Mouse (Mus musculus): ENCODE measurements around the gene Mfsd2b. TPM values are rescaled to one million over a fixed set of nuclear protein-coding genes. Genes with fewer than 3 reads are reported as not detected.
"Not testable (repeated sequence)": the region's sequence is repeated elsewhere in the genome, so short reads cannot be mapped to it uniquely, and the experiment has no call there.

Gene Mfsd2b
- polyA plus RNA-seq (2015; fragmentation: Nextera tagmentation; extraction: Ambion mirVana) = 60.8 and 63.3 TPM in 2 replicates

- no peaks in the 10 kb centered on the region for H3K27me3 ChIP-seq (ENCODE audit: control insufficient read depth, insufficient read depth, low read depth, low read length)
- no peaks in the 10 kb centered on the region for H3K9me3 ChIP-seq (replicated peaks; ENCODE audit: control insufficient read depth, low read length)
- peak within 1 kb of the TSS; percentile 99 for H3K27ac ChIP-seq (ENCODE audit: low read length)
- peaks cover 32% of the 10 kb centered on the region for H3K4me1 ChIP-seq (ENCODE audit: control insufficient read depth, low read depth, low read length)
- peak within 1 kb of the TSS; percentile 91 for H3K9ac ChIP-seq (ENCODE audit: low read depth, low read length)
- H3K4me2 ChIP-seq (ENCODE audit: low read depth, low read length) = peak within 1 kb of the TSS; percentile 85
- peak; percentile 86 for ATAC-seq (ENCODE audit: low read depth)
- peaks cover 5% of the 10 kb centered on the region; the same call in 1 of the 2 replicates for H3K36me3 ChIP-seq (ENCODE audit: control insufficient read depth, insufficient read depth)
- WGBS (ENCODE audit: insufficient replicate concordance) = 2% methylated on average over 24 of the region's 24 CpGs
- peak within 1 kb of the TSS; percentile 85 for H3K4me3 ChIP-seq (ENCODE audit: low read depth, low read length)
These were observed at the start of gene Mfsd2b for GRCm38 (mm10) chr12:4874161-4874927. Mfsd2b (minus strand) TSS chr12:4874359.

GRCm38 (mm10) chr12:4917805-4918591, 43.8 kb upstream of the Mfsd2b start:
- H3K9me3 ChIP-seq (replicated peaks; ENCODE audit: control insufficient read depth, low read length) = no peaks in the 10 kb centered on the region
- no peaks in the 10 kb centered on the region for H3K27me3 ChIP-seq (ENCODE audit: control insufficient read depth, insufficient read depth, low read depth, low read length)
- H3K27ac ChIP-seq (ENCODE audit: low read length) = peak overlapping the region; percentile 94
- H3K4me2 ChIP-seq (ENCODE audit: low read depth, low read length) = peak overlapping the region; percentile 73
- ATAC-seq (ENCODE audit: low read depth) = peak; percentile 38
- under 1% methylated on average over 48 of the region's 48 CpGs for WGBS (ENCODE audit: insufficient replicate concordance)
- no peaks in the 10 kb centered on the region for H3K36me3 ChIP-seq (ENCODE audit: control insufficient read depth, insufficient read depth)
- peak overlapping the region; percentile 94 for H3K4me3 ChIP-seq (ENCODE audit: low read depth, low read length)
- H3K4me1 ChIP-seq (ENCODE audit: control insufficient read depth, low read depth, low read length) = peaks cover 15% of the 10 kb centered on the region
- H3K9ac ChIP-seq (ENCODE audit: low read depth, low read length) = peak overlapping the region; percentile 95

GRCm38 (mm10) chr12:4916994-4917804, 43.0 kb upstream of the Mfsd2b start, which contains the start of gene Atad2b:
Atad2b (plus strand) TSS chr12:4917353.
- Histone ChIP-seq H3K9ac (ENCODE audit: low read depth, low read length) (peak within 1 kb of the TSS; percentile 95), H3K27ac (ENCODE audit: low read length) (peak within 1 kb of the TSS; percentile 94), H3K4me1 (ENCODE audit: control insufficient read depth, low read depth, low read length) (peaks cover 15% of the 10 kb centered on the region), H3K36me3 (ENCODE audit: control insufficient read depth, insufficient read depth) (no peaks in the 10 kb centered on the region), H3K4me3 (ENCODE audit: low read depth, low read length) (peak within 1 kb of the TSS; percentile 94), H3K9me3 (replicated peaks; ENCODE audit: control insufficient read depth, low read length) (no peaks in the 10 kb centered on the region), H3K27me3 (ENCODE audit: control insufficient read depth, insufficient read depth, low read depth, low read length) (no peaks in the 10 kb centered on the region), H3K4me2 (ENCODE audit: low read depth, low read length) (peak within 1 kb of the TSS; percentile 74)
- peak; percentile 93 for ATAC-seq (ENCODE audit: low read depth)
- WGBS (ENCODE audit: insufficient replicate concordance) = under 1% methylated on average over 89 of the region's 89 CpGs

- Histone ChIP-seq H3K9ac (ENCODE audit: low read depth, low read length) (no peak overlapping the region), H3K27me3 (ENCODE audit: control insufficient read depth, insufficient read depth, low read depth, low read length) (no peaks in the 10 kb centered on the region), H3K4me2 (ENCODE audit: low read depth, low read length) (no peak overlapping the region), H3K27ac (ENCODE audit: low read length) (no peak overlapping the region), H3K4me3 (ENCODE audit: low read depth, low read length) (no peak overlapping the region), H3K9me3 (replicated peaks; ENCODE audit: control insufficient read depth, low read length) (no peaks in the 10 kb centered on the region), H3K36me3 (ENCODE audit: control insufficient read depth, insufficient read depth) (no peaks in the 10 kb centered on the region), H3K4me1 (ENCODE audit: control insufficient read depth, low read depth, low read length) (peaks cover 7% of the 10 kb centered on the region)
- ATAC-seq (ENCODE audit: low read depth) = no peak
- WGBS (ENCODE audit: insufficient replicate concordance) = 75% methylated on average over 3 of the region's 3 CpGs
These were observed 40.8 kb upstream of the Mfsd2b start for GRCm38 (mm10) chr12:4914944-4915343.

GRCm38 (mm10) chr12:4914441-4914840, 40.3 kb upstream of the Mfsd2b start:
- H3K27me3 ChIP-seq (ENCODE audit: control insufficient read depth, insufficient read depth, low read depth, low read length) = no peaks in the 10 kb centered on the region
- peaks cover 3% of the 10 kb centered on the region for H3K4me1 ChIP-seq (ENCODE audit: control insufficient read depth, low read depth, low read length)
- no peak overlapping the region for H3K4me3 ChIP-seq (ENCODE audit: low read depth, low read length)
- no peak overlapping the region for H3K27ac ChIP-seq (ENCODE audit: low read length)
- H3K36me3 ChIP-seq (ENCODE audit: control insufficient read depth, insufficient read depth) = no peaks in the 10 kb centered on the region
- ATAC-seq (ENCODE audit: low read depth) = no peak
- H3K9me3 ChIP-seq (replicated peaks; ENCODE audit: control insufficient read depth, low read length) = no peaks in the 10 kb centered on the region
- WGBS (ENCODE audit: insufficient replicate concordance) = 77% methylated on average over 3 of the region's 3 CpGs
- H3K9ac ChIP-seq (ENCODE audit: low read depth, low read length) = no peak overlapping the region
- no peak overlapping the region for H3K4me2 ChIP-seq (ENCODE audit: low read depth, low read length)

GRCm38 (mm10) chr12:4911716-4912115, 37.6 kb upstream of the Mfsd2b start:
- peaks cover 7% of the 10 kb centered on the region for H3K4me1 ChIP-seq (ENCODE audit: control insufficient read depth, low read depth, low read length)

GRCm38 (mm10) chr12:4910496-4910895, 36.3 kb upstream of the Mfsd2b start:
- H3K9ac ChIP-seq (ENCODE audit: low read depth, low read length); H3K4me2 ChIP-seq (ENCODE audit: low read depth, low read length); ATAC-seq (ENCODE audit: low read depth); H3K4me3 ChIP-seq (ENCODE audit: low read depth, low read length); H3K27ac ChIP-seq (ENCODE audit: low read length); H3K9me3 ChIP-seq (replicated peaks; ENCODE audit: control insufficient read depth, low read length); H3K27me3 ChIP-seq (ENCODE audit: control insufficient read depth, insufficient read depth, low read depth, low read length); H3K36me3 ChIP-seq (ENCODE audit: control insufficient read depth, insufficient read depth): not testable (repeated sequence)
- WGBS (ENCODE audit: insufficient replicate concordance) = 85% methylated on average over 1 of the region's 1 CpGs
- peaks cover 17% of the 10 kb centered on the region for H3K4me1 ChIP-seq (ENCODE audit: control insufficient read depth, low read depth, low read length)

More at GRCm38 (mm10) chr12:4911716-4912115, 37.6 kb upstream of the Mfsd2b start:
- Histone ChIP-seq H3K4me2 (ENCODE audit: low read depth, low read length) (no peak overlapping the region), H3K9me3 (replicated peaks; ENCODE audit: control insufficient read depth, low read length) (no peaks in the 10 kb centered on the region), H3K36me3 (ENCODE audit: control insufficient read depth, insufficient read depth) (no peaks in the 10 kb centered on the region), H3K4me3 (ENCODE audit: low read depth, low read length) (no peak overlapping the region), H3K9ac (ENCODE audit: low read depth, low read length) (no peak overlapping the region), H3K27ac (ENCODE audit: low read length) (no peak overlapping the region), H3K27me3 (ENCODE audit: control insufficient read depth, insufficient read depth, low read depth, low read length) (no peaks in the 10 kb centered on the region)
- WGBS (ENCODE audit: insufficient replicate concordance) = 63% methylated on average over 4 of the region's 4 CpGs
- no peak for ATAC-seq (ENCODE audit: low read depth)

GRCm38 (mm10) chr12:4908391-4908790, 34.2 kb upstream of the Mfsd2b start:
- no peaks in the 10 kb centered on the region for H3K9me3 ChIP-seq (replicated peaks; ENCODE audit: control insufficient read depth, low read length)
- peak overlapping the region; percentile 95 for H3K4me3 ChIP-seq (ENCODE audit: low read depth, low read length)
- H3K4me1 ChIP-seq (ENCODE audit: control insufficient read depth, low read depth, low read length) = peaks cover 20% of the 10 kb centered on the region
- peak overlapping the region; percentile 99 for H3K9ac ChIP-seq (ENCODE audit: low read depth, low read length)
- no peak for ATAC-seq (ENCODE audit: low read depth)
- WGBS (ENCODE audit: insufficient replicate concordance) = 83% methylated on average over 7 of the region's 7 CpGs
- no peaks in the 10 kb centered on the region for H3K36me3 ChIP-seq (ENCODE audit: control insufficient read depth, insufficient read depth)
- H3K4me2 ChIP-seq (ENCODE audit: low read depth, low read length) = peak overlapping the region; percentile 87; the same call in 1 of the 2 replicates
- H3K27me3 ChIP-seq (ENCODE audit: control insufficient read depth, insufficient read depth, low read depth, low read length) = no peaks in the 10 kb centered on the region
- H3K27ac ChIP-seq (ENCODE audit: low read length) = no peak overlapping the region
